Mouse (Mus musculus) hindbrain, embryonic 12.5 days (tissue): ENCODE data around the gene Jmjd1c. TPM values are rescaled to one million over a fixed set of nuclear protein-coding genes. Genes with fewer than 3 reads are reported as not detected.

ENCODE experiments used
- polyA plus RNA-seq: library from polyadenylated mRNA; unstranded; fragments of >200 nt; fragmentation: Nextera tagmentation; extraction: Ambion mirVana; gene quantifications from 2 replicates; pipeline ENCODE4 v1.2.1, GENCODE M21; 2016

Gene Jmjd1c
- polyA plus RNA-seq, 1 experiment from 2014 or later = 60.1 TPM

Other genes with a start within 250 kb of the Jmjd1c start
- gene Reep3, start 820 bp downstream of the Jmjd1c start, polyA plus RNA-seq = 53.3 and 54.0 TPM in 2 replicates
- gene Nrbf2, start 189.2 kb downstream of the Jmjd1c start, polyA plus RNA-seq = 45.0 and 46.8 TPM in 2 replicates